Mouse (Mus musculus): ENCODE measurements around the gene Slc35c1.

DNA sequence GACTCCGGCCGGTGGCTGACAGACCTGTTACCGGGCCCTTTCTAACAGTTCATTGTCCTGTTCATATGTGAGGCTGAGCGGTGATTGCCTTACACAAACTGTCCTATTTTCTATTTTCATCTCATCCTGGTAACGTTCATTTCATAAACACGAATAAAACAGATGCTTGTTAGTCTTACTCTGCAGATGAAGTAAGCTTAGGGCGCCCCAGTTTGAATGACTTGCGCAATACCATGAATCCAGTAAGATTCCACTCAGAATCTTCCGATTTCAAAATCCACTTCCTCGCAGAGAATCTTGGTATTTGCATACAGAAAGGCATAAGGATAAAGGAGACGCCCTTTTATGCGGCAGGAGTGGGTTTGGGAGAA, 26.0 kb downstream of the Slc35c1 start:
- TF ChIP-seq EP300 (IDR thresholded peaks at IDR 0.05; ENCODE audit: insufficient read depth, low read depth, low read length) (no peak), CTCF (IDR thresholded peaks at IDR 0.05) (no peak)
